ENCODE assay signal across 8 mouse cellular contexts in the genomic region with DNA sequence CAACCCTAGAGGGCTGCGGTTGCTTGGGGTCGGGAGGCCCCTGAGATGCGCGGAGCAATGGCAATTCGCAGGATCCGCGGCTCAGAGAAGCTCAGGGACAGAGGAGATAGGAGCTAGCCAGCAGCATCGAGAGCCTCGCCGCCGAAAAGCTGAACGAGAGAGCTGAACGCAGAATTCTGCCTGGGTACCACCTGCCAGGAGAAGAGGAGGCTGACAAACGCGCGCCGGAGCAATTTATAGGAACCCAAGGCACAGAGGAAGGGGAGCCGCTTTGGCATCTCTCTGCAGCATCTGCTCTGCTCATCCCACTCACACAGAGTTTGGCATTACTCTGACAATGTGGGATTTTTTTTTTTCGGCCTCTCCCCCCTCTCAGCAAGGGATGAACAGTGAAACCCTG. TPM values are rescaled to one million over a fixed set of nuclear protein-coding genes. Genes with fewer than 3 reads are reported as not detected.
A peak's percentile ranks its signal among the peaks of the same experiment; 100 is the strongest.
DNase-seq lines count a peak whose midpoint lies in the region; ATAC-seq and TF ChIP-seq lines count a peak whose summit lies in the region.

A gene (minus strand): TSS at position 335 of the 400 bp plus-strand sequence.

- TF ChIP-seq CTCF in hindbrain, postnatal 0 days (IDR thresholded peaks at IDR 0.05; ENCODE audit: low read depth): no peak

- H3K27ac ChIP-seq in hindbrain, postnatal 0 days: peak within 1 kb of the TSS; percentile 60
- peak within 1 kb of the TSS; percentile 38; the same call in 1 of the 2 replicates for H3K27ac ChIP-seq in limb, embryonic 10.5 days
- no peak within 1 kb of the TSS for H3K27ac ChIP-seq in neural tube, embryonic 11.5 days (ENCODE audit: low read depth, low read length)

- WGBS in hindbrain, postnatal 0 days: under 1% methylated on average over 19 of the region's 19 CpGs
- under 1% methylated on average over 19 of the region's 19 CpGs for WGBS in limb, embryonic 10.5 days
- WGBS in neural tube, embryonic 11.5 days: under 1% methylated on average over 19 of the region's 19 CpGs

- H3K9me3 ChIP-seq in hindbrain, postnatal 0 days (ENCODE audit: low read length): no peaks in the 10 kb centered on the region
- no peaks in the 10 kb centered on the region for H3K9me3 ChIP-seq in limb, embryonic 10.5 days (replicated peaks)
- no peaks in the 10 kb centered on the region for H3K9me3 ChIP-seq in neural tube, embryonic 11.5 days (ENCODE audit: control insufficient read depth, low read length)

- H3K4me1 ChIP-seq in hindbrain, postnatal 0 days (ENCODE audit: insufficient read depth, low read length): 0 out of 2 replicates have a peak, but pooled peaks cover 3% of the 10 kb centered on the region
- peaks cover 29% of the 10 kb centered on the region for H3K4me1 ChIP-seq in limb, embryonic 10.5 days
- peaks cover 12% of the 10 kb centered on the region for H3K4me1 ChIP-seq in neural tube, embryonic 11.5 days (ENCODE audit: control insufficient read depth, insufficient read depth, low read length)

- peak within 1 kb of the TSS; percentile 53 for H3K9ac ChIP-seq in hindbrain, postnatal 0 days (replicated peaks; ENCODE audit: low read length)
- peak within 1 kb of the TSS; percentile 55 for H3K9ac ChIP-seq in neural tube, embryonic 11.5 days (ENCODE audit: low read length)

- DNase-seq in adrenal gland, adult 2 months: peak; percentile 3
- no peak for DNase-seq in adrenal gland, adult 8-10 months
- DNase-seq in urinary bladder, postnatal 14 days (ENCODE audit: low spot score): peak; percentile 3
- DNase-seq in urinary bladder, postnatal 10 days (ENCODE audit: low spot score): no peak
- peak; percentile 64 for DNase-seq in hindbrain, postnatal 0 days (ENCODE audit: low spot score)
- peak; percentile 47 for DNase-seq in limb, embryonic 10.5 days (ENCODE audit: low spot score)
- peak; percentile 53 for DNase-seq in neural tube, embryonic 11.5 days (ENCODE audit: low spot score)
- DNase-seq in yolk sac, embryonic 10.5 days (ENCODE audit: low spot score): peak; percentile 1

- H3K4me3 ChIP-seq in hindbrain, postnatal 0 days (ENCODE audit: low read length): peak within 1 kb of the TSS; percentile 60
- H3K4me3 ChIP-seq in limb, embryonic 10.5 days: peak within 1 kb of the TSS; percentile 60
- H3K4me3 ChIP-seq in neural tube, embryonic 11.5 days (ENCODE audit: low read depth, low read length): peak within 1 kb of the TSS; percentile 56

- 0 out of 2 replicates have a peak, but pooled peaks have one; percentile 46 for ATAC-seq in hindbrain, postnatal 0 days
- ATAC-seq in neural tube, embryonic 11.5 days (ENCODE audit: insufficient read depth, low FRiP score, low TSS enrichment): no peak

- H3K4me2 ChIP-seq in hindbrain, postnatal 0 days (ENCODE audit: low read depth, low read length): peak within 1 kb of the TSS; percentile 100
- H3K4me2 ChIP-seq in neural tube, embryonic 11.5 days (ENCODE audit: low read depth): peak within 1 kb of the TSS; percentile 100

- no peaks in the 10 kb centered on the region for H3K36me3 ChIP-seq in hindbrain, postnatal 0 days (ENCODE audit: insufficient read depth, low read length)
- no peaks in the 10 kb centered on the region for H3K36me3 ChIP-seq in limb, embryonic 10.5 days
- no peaks in the 10 kb centered on the region for H3K36me3 ChIP-seq in neural tube, embryonic 11.5 days (ENCODE audit: control insufficient read depth, insufficient read depth, low read length)

- peaks cover 4% of the 10 kb centered on the region; the same call in 1 of the 2 replicates for H3K27me3 ChIP-seq in hindbrain, postnatal 0 days (ENCODE audit: insufficient read depth, low read length)
- peaks cover 67% of the 10 kb centered on the region for H3K27me3 ChIP-seq in limb, embryonic 10.5 days (ENCODE audit: low read depth, poor library complexity, severe bottlenecking)
- H3K27me3 ChIP-seq in neural tube, embryonic 11.5 days (ENCODE audit: control insufficient read depth, insufficient read depth, low read length): peaks cover 42% of the 10 kb centered on the region

RNA-seq across cellular contexts. Expression of the gene that starts here (rescaled TPM):
- total RNA-seq in adrenal gland, adult 2 months (2021): not detected
- polyA plus RNA-seq in adrenal gland, adult 2 months (2012; rRNA removed): not detected in 2 replicates
- under 1 TPM in 2 of 4 experiments, not detected in 2; 0.10 to 0.18 TPM for total RNA-seq in adrenal gland, adult 8-10 months (2022)
- total RNA-seq in hindbrain, postnatal 0 days (2014; rRNA removed): 23.0 and 27.7 TPM in 2 replicates
- 7.5 and 8.2 TPM in 2 replicates for polyA plus RNA-seq in hindbrain, postnatal 0 days (2015; fragmentation: Nextera tagmentation; extraction: Ambion mirVana)
- 0.09 and 0.10 TPM in 2 replicates for polyA plus RNA-seq in limb, embryonic 10.5 days (2016; fragmentation: Nextera tagmentation; extraction: Ambion mirVana)
- polyA plus RNA-seq in neural tube, embryonic 11.5 days (2014; fragmentation: Nextera tagmentation; extraction: Ambion mirVana): 2.9 and 3.4 TPM in 2 replicates

Comparison
In these comparisons a context has a peak if more than half of its experiments do, and no peak if none do; other contexts are left out.
1. RNA of the gene that starts here (total RNA-seq): 23.0 to 27.7 TPM in hindbrain, postnatal 0 days; 0.10 to 0.18 TPM in adrenal gland, adult 8-10 months and not detected in adrenal gland, adult 2 months; every median in the first group is over 10 times any median in the second.
2. DNase-seq: peak in urinary bladder, postnatal 14 days (single experiment), hindbrain, postnatal 0 days (single experiment), neural tube, embryonic 11.5 days (single experiment) and yolk sac, embryonic 10.5 days (single experiment); none in adrenal gland, adult 8-10 months (single experiment) and urinary bladder, postnatal 10 days (single experiment).
3. Peak in DNase-seq in adrenal gland, adult 2 months; RNA of the gene not detected or under 1 TPM.
4. Peak in DNase-seq, H3K4me3 ChIP-seq and H3K27ac ChIP-seq in limb, embryonic 10.5 days; RNA of the gene not detected or under 1 TPM.
5. Peak in every context shown above with its lines, with median percentiles within 50 percentile points of each other: H3K4me3 ChIP-seq.